Mouse (Mus musculus) T-helper 2 cell (primary cell): ENCODE data around the gene Otud3.

ENCODE experiments used
- in situ Hi-C: fragments of 300-600 bp; cut with MboI, MseI; formaldehyde crosslinking; loops from one replicate; pipeline ENCODE4 v1.15.1; 2025; ENCODE audit warnings: high pct_unique_total_duplicates

The Otud3 gene

DNA sequence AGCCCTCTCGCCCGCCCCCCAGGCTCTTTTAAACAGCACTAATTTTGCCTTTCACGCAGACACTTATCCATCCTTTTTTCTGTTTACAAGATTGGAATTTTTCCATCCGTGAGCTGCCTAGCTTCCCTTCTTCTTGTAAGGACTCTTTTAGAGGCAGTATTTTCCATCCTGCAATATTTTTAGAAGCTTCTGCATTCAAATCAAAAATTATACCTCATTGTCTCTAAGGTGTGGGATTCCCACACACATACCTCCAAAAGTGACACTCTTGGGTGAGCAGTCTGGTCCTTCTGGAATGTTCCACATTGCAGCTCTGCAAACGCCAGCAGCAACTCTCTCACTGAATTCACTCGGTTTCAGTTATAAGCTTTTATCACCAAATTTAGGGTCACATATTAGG lies 60.8 kb downstream of the Otud3 start:
- in situ Hi-C loops: loop anchor here (5.0 kb wide), 1 partner anchor 106 kb away; no protein-coding TSS in a partner anchor

DNA sequence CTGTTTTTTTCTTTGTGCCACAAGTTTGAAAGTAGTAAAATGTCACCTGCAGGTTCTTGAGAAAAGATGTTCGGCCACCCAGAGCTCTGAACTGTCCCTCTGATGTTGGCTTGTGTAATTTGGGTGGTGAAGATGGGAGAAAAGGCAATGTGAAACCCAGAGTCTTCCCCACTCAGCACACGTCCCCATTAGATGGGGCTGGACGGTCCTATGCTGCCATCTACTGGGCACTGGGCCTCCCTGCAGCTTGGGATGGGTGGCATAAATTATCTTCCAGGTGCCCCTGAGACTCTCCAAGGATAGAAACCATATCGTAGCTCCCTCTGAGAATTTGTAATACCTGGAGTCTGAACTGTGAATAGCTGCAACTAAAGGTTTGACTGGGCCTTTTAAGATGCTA lies 62.3 kb downstream of the Otud3 start:
- in situ Hi-C loops: loop anchor here (5.0 kb wide), 1 partner anchor 104 kb away; no protein-coding TSS in a partner anchor
